Mouse (Mus musculus): Measurements from ENCODE around the gene Lrrk1. TPM values are rescaled to one million over a fixed set of nuclear protein-coding genes. Genes with fewer than 3 reads are reported as not detected.

The Lrrk1 gene
- polyA plus RNA-seq, 1 experiment from 2014 or later, result 26.0 TPM

DNA sequence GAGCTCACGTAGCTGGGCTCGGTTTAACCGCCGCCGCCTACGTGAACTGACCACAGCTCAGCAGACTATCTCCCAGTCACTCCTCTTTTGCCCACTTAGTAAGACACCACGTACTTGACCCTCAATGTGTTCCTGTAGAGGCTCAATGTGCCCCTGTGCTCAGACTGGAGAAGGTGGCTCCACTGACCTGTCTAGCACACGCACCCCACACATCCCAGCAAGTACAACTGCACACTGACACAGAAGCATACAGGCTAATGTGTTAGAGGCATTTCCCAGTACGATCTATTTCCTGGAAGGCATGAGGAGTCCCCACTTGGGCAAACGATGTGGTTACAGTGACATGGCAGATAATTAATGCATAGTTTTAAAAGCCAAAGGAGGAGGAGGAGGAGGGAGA, 11.6 kb downstream of the Lrrk1 start:
- Histone ChIP-seq H3K4me3 (no peak overlapping the region), H3K4me1 (peaks cover 6% of the 10 kb centered on the region; the same call in 1 of the 2 replicates), H3K9me3 (no peaks in the 10 kb centered on the region), H3K27me3 (no peaks in the 10 kb centered on the region), H3K4me2 (peak overlapping the region; percentile 28), H3K27ac (peak overlapping the region; percentile 85), H3K9ac (no peak overlapping the region), H3K36me3 (peaks cover 11% of the 10 kb centered on the region; the same call in 1 of the 2 replicates)
- WGBS, result 68% methylated on average over 10 of the region's 10 CpGs
- ATAC-seq (ENCODE audit: borderline replicate concordance, extremely low read depth, low FRiP score, low TSS enrichment), result peak; percentile 29; the same call in 1 of the 2 replicates

DNA sequence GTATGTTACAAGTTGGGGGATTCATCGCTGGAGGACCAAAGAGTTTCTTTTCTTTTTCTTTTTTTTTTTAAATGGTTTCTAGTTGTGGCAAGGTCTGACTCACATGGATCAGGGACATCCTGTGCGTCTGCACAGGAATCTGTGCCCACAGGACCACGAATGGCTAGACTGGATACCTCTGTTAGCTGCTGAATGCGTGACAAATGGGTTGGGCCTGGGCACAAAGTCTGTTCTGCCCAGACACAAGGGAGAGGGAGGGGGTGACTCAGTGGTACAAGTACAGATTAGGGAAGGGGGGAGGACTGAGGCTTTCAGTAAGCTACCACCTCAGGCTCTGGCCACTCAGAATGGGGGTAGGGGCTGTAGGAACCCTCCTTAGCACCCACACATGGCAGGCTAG, 12.4 kb downstream of the Lrrk1 start:
- Histone ChIP-seq H3K4me2 (peak overlapping the region; percentile 28; the same call in 1 of the 2 replicates), H3K9me3 (no peaks in the 10 kb centered on the region), H3K9ac (no peak overlapping the region), H3K27ac (peak overlapping the region; percentile 85), H3K27me3 (no peaks in the 10 kb centered on the region), H3K4me3 (no peak overlapping the region), H3K36me3 (peaks cover 11% of the 10 kb centered on the region; the same call in 1 of the 2 replicates), H3K4me1 (peaks cover 6% of the 10 kb centered on the region; the same call in 1 of the 2 replicates)
- ATAC-seq (ENCODE audit: borderline replicate concordance, extremely low read depth, low FRiP score, low TSS enrichment), result peak; percentile 13; the same call in 1 of the 2 replicates
- WGBS, result 80% methylated on average over 4 of the region's 4 CpGs

DNA sequence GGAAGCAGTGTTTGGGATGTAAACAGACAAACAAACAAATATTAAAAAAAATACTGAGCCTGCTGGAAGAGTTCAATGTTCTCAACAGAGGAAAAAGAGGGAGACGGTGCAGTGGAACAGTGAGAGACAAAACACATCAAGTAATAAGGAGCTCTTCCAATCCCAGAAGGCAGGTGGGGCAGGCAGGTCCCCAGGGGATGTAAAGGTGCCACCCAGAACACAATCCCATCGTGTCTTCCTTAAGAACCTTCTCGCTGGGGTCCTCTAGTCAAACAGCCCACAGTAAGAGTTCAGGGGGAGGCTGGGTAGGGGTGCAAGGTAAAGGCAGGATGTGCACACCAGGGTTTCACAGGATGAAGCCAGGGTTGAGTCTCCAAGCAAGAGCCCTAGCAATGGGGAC, 14.8 kb downstream of the Lrrk1 start:
- Histone ChIP-seq H3K4me2 (no peak overlapping the region), H3K9ac (no peak overlapping the region), H3K9me3 (no peaks in the 10 kb centered on the region), H3K4me1 (peaks cover 22% of the 10 kb centered on the region), H3K4me3 (no peak overlapping the region), H3K27ac (no peak overlapping the region), H3K27me3 (no peaks in the 10 kb centered on the region), H3K36me3 (no peaks in the 10 kb centered on the region; the same call in 1 of the 2 replicates)
- WGBS, result 90% methylated on average over 3 of the region's 3 CpGs
- ATAC-seq (ENCODE audit: borderline replicate concordance, extremely low read depth, low FRiP score, low TSS enrichment), result no peak

DNA sequence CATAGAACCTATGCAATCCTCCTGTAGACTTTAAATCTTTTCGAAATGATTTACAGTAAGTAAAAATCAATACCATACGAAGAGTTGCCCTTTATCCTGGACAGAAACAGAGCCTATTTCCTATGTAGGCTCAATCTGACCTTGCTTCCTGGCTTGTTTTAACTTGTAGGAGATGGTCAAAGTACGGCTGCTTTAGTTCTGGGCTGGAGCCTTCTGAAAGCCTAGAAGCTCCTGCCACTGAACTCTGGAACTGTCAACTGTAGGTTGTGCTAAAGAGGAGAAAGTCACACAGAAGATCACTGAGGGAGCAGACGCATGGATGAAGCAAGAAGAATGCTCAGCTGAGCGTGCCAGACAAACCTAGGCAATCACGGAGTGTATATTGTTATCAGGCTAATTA, 17.2 kb downstream of the Lrrk1 start:
- no peak overlapping the region for H3K4me3 ChIP-seq
- no peaks in the 10 kb centered on the region; the same call in 1 of the 2 replicates for H3K36me3 ChIP-seq
- no peaks in the 10 kb centered on the region for H3K27me3 ChIP-seq
- peaks cover 27% of the 10 kb centered on the region for H3K4me1 ChIP-seq
- H3K4me2 ChIP-seq, result no peak overlapping the region
- 83% methylated on average over 6 of the region's 6 CpGs for WGBS
- no peaks in the 10 kb centered on the region for H3K9me3 ChIP-seq
- ATAC-seq (ENCODE audit: borderline replicate concordance, extremely low read depth, low FRiP score, low TSS enrichment), result no peak
- H3K27ac ChIP-seq, result no peak overlapping the region
- no peak overlapping the region for H3K9ac ChIP-seq

DNA sequence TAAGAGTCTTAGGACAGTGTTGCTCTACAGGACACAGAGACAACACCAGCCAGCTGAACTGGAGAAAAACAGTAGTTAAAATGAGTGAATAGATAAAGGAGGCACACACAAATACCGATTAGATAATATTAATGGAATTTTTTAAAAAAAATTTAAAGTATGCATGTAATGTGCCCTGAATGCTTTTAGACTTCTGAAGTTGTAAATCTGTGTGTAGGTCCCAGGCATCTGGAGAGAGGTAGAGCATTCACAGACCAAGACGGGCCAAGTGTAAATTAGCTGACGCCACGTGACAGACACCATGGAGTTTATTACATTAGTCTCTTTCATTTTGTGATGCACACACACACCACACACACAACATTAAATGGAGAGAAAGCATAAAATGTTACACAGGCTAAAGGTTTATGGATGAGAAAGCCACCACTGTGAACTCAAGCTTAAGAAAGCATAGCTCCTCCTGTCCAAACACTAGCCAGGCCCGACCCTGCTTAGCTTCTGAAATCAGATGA, 18.2 kb downstream of the Lrrk1 start:
- no peak for ATAC-seq (ENCODE audit: borderline replicate concordance, extremely low read depth, low FRiP score, low TSS enrichment)
- 47% methylated on average over 5 of the region's 5 CpGs for WGBS
- Histone ChIP-seq H3K9ac (no peak overlapping the region), H3K4me2 (no peak overlapping the region), H3K9me3 (no peaks in the 10 kb centered on the region), H3K4me1 (peaks cover 27% of the 10 kb centered on the region; the same call in 1 of the 2 replicates), H3K27me3 (no peaks in the 10 kb centered on the region), H3K27ac (peak overlapping the region; percentile 35; the same call in 1 of the 2 replicates), H3K36me3 (no peaks in the 10 kb centered on the region; the same call in 1 of the 2 replicates), H3K4me3 (no peak overlapping the region)

DNA sequence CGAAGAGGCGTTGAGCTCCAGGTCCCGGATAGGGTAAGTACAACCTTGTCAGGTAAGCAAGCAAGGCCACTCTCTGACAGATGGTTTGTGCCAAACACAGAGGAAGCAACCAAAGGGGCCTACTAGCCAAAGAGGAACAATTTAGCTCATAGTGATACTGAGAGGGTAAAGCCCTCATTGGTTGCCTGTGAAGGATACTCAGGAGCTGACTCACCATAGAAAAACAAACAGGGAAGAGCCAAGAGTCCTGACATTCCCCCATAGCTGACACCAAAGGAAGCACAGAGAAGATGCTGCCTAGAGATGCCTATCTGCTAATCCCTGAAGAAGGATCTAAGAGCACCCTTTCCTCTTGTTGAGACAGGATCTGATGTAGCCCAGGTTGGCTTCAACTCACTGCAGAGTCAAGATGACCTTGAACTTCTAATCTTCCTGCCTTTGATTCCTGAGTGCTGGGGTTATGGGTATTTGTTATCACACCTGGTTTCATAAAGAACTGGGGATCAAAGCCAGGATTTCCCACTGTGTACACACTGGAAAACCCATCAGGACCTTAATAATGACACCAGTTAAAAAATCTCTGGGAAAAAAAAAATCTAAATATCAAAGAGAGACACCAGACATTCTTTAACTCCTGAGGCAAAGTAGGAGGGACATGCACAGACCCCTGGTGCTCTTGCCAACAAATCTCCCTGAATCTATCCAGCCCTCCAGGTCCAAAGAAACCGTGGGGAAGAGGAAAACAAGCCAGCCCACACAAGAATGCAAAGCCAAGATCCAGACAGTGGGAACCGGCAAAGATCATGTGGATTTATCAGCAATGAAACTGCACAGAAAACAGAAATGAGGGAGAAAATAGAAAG, 18.8 kb downstream of the Lrrk1 start:
- Histone ChIP-seq H3K4me2 (no peak overlapping the region), H3K36me3 (no peaks in the 10 kb centered on the region; the same call in 1 of the 2 replicates), H3K4me1 (peaks cover 27% of the 10 kb centered on the region; the same call in 1 of the 2 replicates), H3K9me3 (no peaks in the 10 kb centered on the region), H3K27ac (peak overlapping the region; percentile 35; the same call in 1 of the 2 replicates), H3K27me3 (no peaks in the 10 kb centered on the region), H3K4me3 (no peak overlapping the region), H3K9ac (no peak overlapping the region)
- 59% methylated on average over 5 of the region's 5 CpGs for WGBS
- ATAC-seq (ENCODE audit: borderline replicate concordance, extremely low read depth, low FRiP score, low TSS enrichment), result no peak

DNA sequence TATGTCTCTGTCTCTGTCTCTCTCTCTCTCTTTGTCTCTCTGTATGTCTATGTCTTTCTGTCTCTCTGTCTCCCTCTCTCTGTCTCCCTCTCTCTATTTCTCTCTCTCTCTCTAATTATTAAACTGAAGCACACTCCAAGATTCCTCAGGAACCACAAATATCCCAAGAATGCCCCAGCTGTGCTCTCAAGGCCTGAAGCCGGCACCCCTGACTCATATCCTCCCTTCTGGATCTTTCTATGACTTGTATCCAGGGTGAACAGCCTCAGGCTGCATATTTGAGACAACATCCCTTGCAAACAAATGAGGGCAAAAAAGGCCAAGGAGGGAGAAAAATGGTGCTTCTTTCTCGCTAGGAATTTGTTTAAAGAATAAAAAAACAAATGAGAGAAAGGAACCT, 22.2 kb downstream of the Lrrk1 start, which contains the start of gene Gm10974:
Gm10974 (plus strand) TSS at position 2 of the 400 bp plus-strand sequence.
- peak within 1 kb of the TSS; percentile 47; the same call in 1 of the 2 replicates for H3K27ac ChIP-seq
- H3K4me1 ChIP-seq, result peaks cover 27% of the 10 kb centered on the region; the same call in 1 of the 2 replicates
- H3K4me3 ChIP-seq, result no peak within 1 kb of the TSS
- peaks cover 7% of the 10 kb centered on the region; the same call in 1 of the 2 replicates for H3K9me3 ChIP-seq
- H3K27me3 ChIP-seq, result no peaks in the 10 kb centered on the region
- peak; percentile 69 for ATAC-seq (ENCODE audit: borderline replicate concordance, extremely low read depth, low FRiP score, low TSS enrichment)
- no peak within 1 kb of the TSS for H3K4me2 ChIP-seq
- no peak within 1 kb of the TSS for H3K9ac ChIP-seq
- WGBS, result 12% methylated on average over 2 of the region's 2 CpGs
- peaks cover 13% of the 10 kb centered on the region for H3K36me3 ChIP-seq

DNA sequence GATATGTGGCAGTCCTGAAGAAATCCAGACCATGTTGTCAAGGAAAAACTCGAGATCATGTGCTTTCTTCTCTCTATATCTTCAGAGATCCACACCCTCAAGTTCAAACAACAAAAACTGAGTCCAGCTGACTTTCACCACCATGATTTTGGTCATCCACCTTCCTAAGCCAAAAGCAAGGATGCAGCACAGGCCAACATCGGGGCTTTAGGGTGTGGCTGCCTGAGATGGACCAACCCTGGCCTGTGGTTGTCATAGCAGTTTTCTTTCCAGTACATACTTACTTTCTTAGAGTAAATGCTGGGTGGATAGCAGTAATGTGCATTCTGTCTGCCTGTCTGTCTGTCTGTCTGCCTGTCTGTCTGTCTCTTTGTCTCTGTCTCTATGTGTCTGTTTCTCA, 22.7 kb downstream of the Lrrk1 start:
- ATAC-seq (ENCODE audit: borderline replicate concordance, extremely low read depth, low FRiP score, low TSS enrichment), result no peak
- Histone ChIP-seq H3K36me3 (peaks cover 15% of the 10 kb centered on the region), H3K4me2 (no peak overlapping the region), H3K9me3 (peaks cover 7% of the 10 kb centered on the region; the same call in 1 of the 2 replicates), H3K4me1 (peaks cover 27% of the 10 kb centered on the region; the same call in 1 of the 2 replicates), H3K9ac (no peak overlapping the region), H3K27ac (peak overlapping the region; percentile 47; the same call in 1 of the 2 replicates), H3K4me3 (no peak overlapping the region), H3K27me3 (no peaks in the 10 kb centered on the region)
- WGBS, result 73% methylated on average over 2 of the region's 2 CpGs

DNA sequence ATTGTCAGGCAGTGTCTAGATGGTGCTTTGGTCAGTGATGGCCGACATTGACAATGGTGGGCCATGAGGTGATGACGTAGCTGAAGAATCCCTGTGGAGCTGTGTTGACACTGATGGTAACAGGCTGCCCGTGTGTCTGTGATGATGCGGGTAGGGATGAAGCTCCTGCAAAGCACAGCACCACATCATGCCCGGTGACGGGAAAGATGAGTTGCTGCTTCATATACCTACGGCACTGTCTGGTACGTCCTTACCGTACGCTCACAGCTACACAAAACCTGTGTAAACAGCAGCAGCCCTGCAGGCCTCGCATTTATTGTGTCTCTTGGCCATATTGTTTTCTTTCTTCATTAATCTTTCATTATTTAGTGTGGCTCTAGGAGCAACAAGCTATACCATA, 23.7 kb downstream of the Lrrk1 start:
- ATAC-seq (ENCODE audit: borderline replicate concordance, extremely low read depth, low FRiP score, low TSS enrichment), result no peak
- Histone ChIP-seq H3K9ac (no peak overlapping the region), H3K27me3 (no peaks in the 10 kb centered on the region), H3K27ac (no peak overlapping the region), H3K9me3 (peaks cover 7% of the 10 kb centered on the region; the same call in 1 of the 2 replicates), H3K4me1 (peaks cover 18% of the 10 kb centered on the region; the same call in 1 of the 2 replicates), H3K4me3 (no peak overlapping the region), H3K36me3 (peaks cover 24% of the 10 kb centered on the region), H3K4me2 (no peak overlapping the region)
- 89% methylated on average over 11 of the region's 11 CpGs for WGBS

DNA sequence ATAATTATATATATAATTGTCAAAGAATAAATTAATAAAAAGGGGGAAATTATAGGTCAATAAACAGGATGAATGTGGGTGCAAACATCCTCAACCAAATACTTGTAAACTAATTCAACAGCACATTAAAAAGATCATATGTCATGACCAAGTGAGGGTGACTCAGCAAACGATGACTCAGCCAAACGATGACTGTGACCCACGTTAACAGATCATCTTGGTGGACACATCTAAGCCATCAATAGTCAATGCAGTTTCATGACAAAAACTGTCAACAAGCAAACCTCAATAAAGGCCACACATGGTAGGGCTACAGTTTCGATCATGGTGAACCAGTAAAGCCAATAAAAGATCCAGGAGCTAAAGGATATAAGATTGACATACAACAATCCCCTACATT, 29.1 kb downstream of the Lrrk1 start:
- H3K4me1 ChIP-seq, result no peaks in the 10 kb centered on the region
- peaks cover 7% of the 10 kb centered on the region; the same call in 1 of the 2 replicates for H3K9me3 ChIP-seq
- peaks cover 25% of the 10 kb centered on the region for H3K36me3 ChIP-seq
- no peak for ATAC-seq (ENCODE audit: borderline replicate concordance, extremely low read depth, low FRiP score, low TSS enrichment)
- H3K9ac ChIP-seq, result no peak overlapping the region
- H3K4me3 ChIP-seq, result no peak overlapping the region
- no peak overlapping the region for H3K27ac ChIP-seq
- no peaks in the 10 kb centered on the region for H3K27me3 ChIP-seq
- H3K4me2 ChIP-seq, result no peak overlapping the region
- 90% methylated on average over 4 of the region's 4 CpGs for WGBS

DNA sequence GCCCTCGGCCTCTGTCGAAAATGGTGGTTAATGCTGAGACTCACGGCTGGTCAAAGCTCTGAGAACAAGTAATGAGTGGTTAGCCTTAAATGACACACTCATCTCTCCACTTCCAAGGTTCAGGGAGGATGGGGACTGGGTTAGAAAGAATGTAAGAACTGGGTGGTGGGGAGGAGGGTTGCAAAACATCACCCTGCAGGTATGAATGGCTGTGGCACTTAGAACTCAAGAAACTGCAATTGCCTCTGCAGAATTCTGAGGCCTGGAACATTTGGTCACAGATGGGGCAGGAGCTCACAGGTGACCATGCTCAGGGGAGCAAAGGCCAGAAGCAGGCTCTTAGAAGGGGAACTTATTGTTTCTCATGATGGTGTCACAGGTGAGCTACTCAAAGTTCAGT, 29.7 kb downstream of the Lrrk1 start:
- H3K4me1 ChIP-seq, result no peaks in the 10 kb centered on the region
- no peak overlapping the region for H3K4me2 ChIP-seq
- H3K36me3 ChIP-seq, result peaks cover 22% of the 10 kb centered on the region
- H3K27me3 ChIP-seq, result no peaks in the 10 kb centered on the region
- no peak overlapping the region for H3K27ac ChIP-seq
- no peak overlapping the region for H3K9ac ChIP-seq
- H3K9me3 ChIP-seq, result peaks cover 7% of the 10 kb centered on the region; the same call in 1 of the 2 replicates
- WGBS, result 88% methylated on average over 3 of the region's 3 CpGs
- no peak overlapping the region for H3K4me3 ChIP-seq
- ATAC-seq (ENCODE audit: borderline replicate concordance, extremely low read depth, low FRiP score, low TSS enrichment), result no peak
